Mouse (Mus musculus): Measurements from ENCODE around the gene Kctd10.
A peak's percentile ranks its signal among the peaks of the same experiment; 100 is the strongest.

Gene Kctd10

DNA sequence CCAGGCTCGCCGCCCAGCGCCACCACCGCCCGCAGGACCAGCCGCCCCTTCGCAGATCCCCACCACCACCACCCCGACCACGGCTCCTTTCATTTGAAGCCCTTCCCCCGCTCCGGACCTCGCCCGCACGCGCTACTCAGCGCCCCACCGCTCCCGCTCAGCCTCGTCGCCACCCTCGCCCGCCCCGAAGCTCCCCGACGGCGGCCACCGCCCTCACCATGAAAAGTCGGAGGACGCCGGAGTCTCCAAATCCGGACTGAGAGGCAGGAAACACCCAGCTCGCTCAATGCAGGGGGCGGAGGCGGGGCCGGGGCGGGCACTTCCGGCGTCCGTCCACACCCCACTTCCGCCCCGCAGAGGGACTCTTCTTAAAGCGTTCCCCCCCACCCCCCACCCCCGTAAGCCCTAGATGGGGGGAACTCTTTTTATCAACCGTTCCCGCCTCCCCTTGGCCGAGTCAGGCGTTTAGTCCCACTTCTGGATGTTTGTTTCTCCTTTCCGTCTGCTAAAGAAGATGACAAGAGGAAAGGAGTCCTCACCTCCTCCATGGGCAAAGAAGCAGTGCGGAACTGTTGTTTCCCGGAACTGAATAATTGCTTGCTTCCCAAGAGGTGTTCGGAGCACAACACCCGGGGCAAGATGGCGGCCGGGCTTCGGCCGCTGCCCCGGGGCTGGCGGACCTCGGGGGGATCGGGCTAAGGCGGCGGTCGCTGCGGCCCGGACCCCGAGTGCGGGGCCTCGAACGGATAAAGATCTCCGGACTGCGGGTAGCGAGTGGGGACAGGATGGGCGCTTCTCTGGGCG is at the start of gene Kctd10, which contains the start of gene Ube3b:
Gene Kctd10, minus strand, starts transcription at position 300 of the 804 bp plus-strand sequence.
Gene Ube3b, plus strand, starts transcription at position 399 of the 804 bp plus-strand sequence.
- Histone ChIP-seq H3K36me3 (ENCODE audit: insufficient read depth, low read length) (peaks cover 21% of the 10 kb centered on the region), H3K27me3 (ENCODE audit: insufficient read depth, low read length) (no peaks in the 10 kb centered on the region), H3K9me3 (ENCODE audit: low read length) (no peaks in the 10 kb centered on the region), H3K4me1 (replicated peaks; ENCODE audit: low read depth, low read length) (peaks cover 68% of the 10 kb centered on the region), H3K4me3 (replicated peaks; ENCODE audit: low read length) (peak within 1 kb of the TSS; percentile 95)
- TF ChIP-seq POU5F1 (IDR thresholded peaks at IDR 0.05; ENCODE audit: borderline replicate concordance, low read length), result peak; percentile 34; the same call in 1 of the 2 replicates
- TF ChIP-seq NANOG (IDR thresholded peaks at IDR 0.05; ENCODE audit: borderline replicate concordance, low read length), result no peak
- TF ChIP-seq CTCF (conservative IDR thresholded peaks at IDR 0.05; ENCODE audit: low read length), result no peak

GRCm38 (mm10) chr5:114429781-114430180 is 49.5 kb upstream of the Kctd10 start:
- peaks cover 32% of the 10 kb centered on the region for H3K36me3 ChIP-seq (ENCODE audit: insufficient read depth, low read length)
- peaks cover 27% of the 10 kb centered on the region for H3K4me1 ChIP-seq (replicated peaks; ENCODE audit: low read depth, low read length)
- no peaks in the 10 kb centered on the region for H3K9me3 ChIP-seq (ENCODE audit: low read length)
- H3K4me3 ChIP-seq (replicated peaks; ENCODE audit: low read length), result no peak overlapping the region
- TF ChIP-seq NANOG (IDR thresholded peaks at IDR 0.05; ENCODE audit: borderline replicate concordance, low read length) (no peak), CTCF (conservative IDR thresholded peaks at IDR 0.05; ENCODE audit: low read length) (no peak), POU5F1 (IDR thresholded peaks at IDR 0.05; ENCODE audit: borderline replicate concordance, low read length) (no peak)
- no peaks in the 10 kb centered on the region for H3K27me3 ChIP-seq (ENCODE audit: insufficient read depth, low read length)

DNA sequence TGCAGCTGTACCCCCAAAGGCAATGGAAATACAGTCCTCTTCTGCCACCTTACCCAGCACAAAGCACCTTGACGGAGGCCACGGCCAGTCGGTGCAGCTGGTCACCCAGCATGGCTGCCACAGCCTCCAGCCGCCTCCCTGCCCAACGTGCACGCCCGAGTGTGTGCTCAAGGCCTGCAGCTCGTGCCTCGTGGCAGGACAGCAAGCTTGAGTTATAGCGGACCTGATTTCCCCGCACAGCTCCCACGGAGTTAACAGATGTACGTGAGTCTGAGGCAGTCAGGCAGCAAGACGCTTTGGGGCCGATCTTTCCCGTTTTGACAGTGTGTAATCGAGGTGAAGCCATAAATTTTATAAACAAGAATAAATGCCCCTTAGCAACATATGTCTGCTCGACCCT is 48.3 kb upstream of the Kctd10 start:
- TF ChIP-seq POU5F1 (IDR thresholded peaks at IDR 0.05; ENCODE audit: borderline replicate concordance, low read length) (no peak), NANOG (IDR thresholded peaks at IDR 0.05; ENCODE audit: borderline replicate concordance, low read length) (no peak), CTCF (conservative IDR thresholded peaks at IDR 0.05; ENCODE audit: low read length) (no peak)
- Histone ChIP-seq H3K27me3 (ENCODE audit: insufficient read depth, low read length) (no peaks in the 10 kb centered on the region), H3K36me3 (ENCODE audit: insufficient read depth, low read length) (peaks cover 21% of the 10 kb centered on the region), H3K9me3 (ENCODE audit: low read length) (no peaks in the 10 kb centered on the region), H3K4me3 (replicated peaks; ENCODE audit: low read length) (no peak overlapping the region), H3K4me1 (replicated peaks; ENCODE audit: low read depth, low read length) (peaks cover 27% of the 10 kb centered on the region)

- H3K4me3 ChIP-seq (replicated peaks; ENCODE audit: low read length), result no peak overlapping the region
- no peaks in the 10 kb centered on the region for H3K27me3 ChIP-seq (ENCODE audit: insufficient read depth, low read length)
- no peak for TF ChIP-seq POU5F1 (IDR thresholded peaks at IDR 0.05; ENCODE audit: borderline replicate concordance, low read length)
- TF ChIP-seq CTCF (conservative IDR thresholded peaks at IDR 0.05; ENCODE audit: low read length), result no peak
- no peak for TF ChIP-seq NANOG (IDR thresholded peaks at IDR 0.05; ENCODE audit: borderline replicate concordance, low read length)
- no peaks in the 10 kb centered on the region for H3K9me3 ChIP-seq (ENCODE audit: low read length)
- 0 out of 2 replicates have a peak, but pooled peaks cover 4% of the 10 kb centered on the region for H3K36me3 ChIP-seq (ENCODE audit: insufficient read depth, low read length)
- H3K4me1 ChIP-seq (replicated peaks; ENCODE audit: low read depth, low read length), result 0 out of 2 replicates have a peak, but pooled peaks cover 15% of the 10 kb centered on the region
Measured at GRCm38 (mm10) chr5:114426732-114427131, 46.4 kb upstream of the Kctd10 start.

DNA sequence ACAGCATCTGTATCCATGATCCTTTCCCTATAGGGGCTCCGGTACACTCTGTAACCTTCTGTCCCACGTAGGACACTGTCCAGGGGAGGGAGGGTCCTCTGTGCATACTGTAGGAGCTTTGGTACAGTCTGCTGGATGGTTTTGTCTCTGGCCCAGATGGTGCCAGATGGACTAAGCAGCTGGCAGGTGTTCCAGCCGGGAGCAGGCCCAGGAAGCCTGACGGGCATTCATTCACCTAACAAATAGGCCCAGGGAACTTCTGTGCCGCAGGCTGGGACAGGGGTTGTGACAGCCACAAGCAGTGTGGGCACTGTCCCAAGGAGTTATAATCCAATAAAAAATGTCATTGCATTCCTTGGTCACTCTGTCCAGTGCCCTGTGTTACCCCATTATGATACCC is 43.7 kb upstream of the Kctd10 start:
- peaks cover 26% of the 10 kb centered on the region for H3K36me3 ChIP-seq (ENCODE audit: insufficient read depth, low read length)
- TF ChIP-seq POU5F1 (IDR thresholded peaks at IDR 0.05; ENCODE audit: borderline replicate concordance, low read length), result no peak
- H3K9me3 ChIP-seq (ENCODE audit: low read length), result no peaks in the 10 kb centered on the region
- no peak overlapping the region for H3K4me3 ChIP-seq (replicated peaks; ENCODE audit: low read length)
- no peaks in the 10 kb centered on the region for H3K27me3 ChIP-seq (ENCODE audit: insufficient read depth, low read length)
- H3K4me1 ChIP-seq (replicated peaks; ENCODE audit: low read depth, low read length), result peaks cover 32% of the 10 kb centered on the region

DNA sequence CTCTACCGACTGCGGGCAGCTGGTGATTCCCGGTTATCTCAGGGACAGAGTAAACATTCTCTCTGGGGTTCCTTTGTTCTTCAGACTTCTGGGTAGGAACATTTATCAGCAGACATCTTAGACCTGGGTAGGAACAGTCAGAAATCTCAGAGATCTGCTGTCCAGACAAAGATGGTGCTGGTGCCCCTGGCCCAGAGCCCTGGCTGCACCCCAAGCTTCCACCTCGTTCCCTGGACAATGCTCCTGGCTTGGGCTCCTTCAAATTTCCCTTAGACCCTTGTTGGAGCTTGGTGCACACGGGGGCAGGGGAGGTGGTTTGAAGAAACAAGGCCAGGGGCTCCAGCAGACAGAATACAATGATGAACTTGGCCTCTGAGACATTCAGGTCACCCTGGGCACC is 42.3 kb upstream of the Kctd10 start:
- Histone ChIP-seq H3K4me3 (replicated peaks; ENCODE audit: low read length) (no peak overlapping the region), H3K36me3 (ENCODE audit: insufficient read depth, low read length) (peaks cover 40% of the 10 kb centered on the region), H3K4me1 (replicated peaks; ENCODE audit: low read depth, low read length) (peaks cover 26% of the 10 kb centered on the region), H3K9me3 (ENCODE audit: low read length) (no peaks in the 10 kb centered on the region), H3K27me3 (ENCODE audit: insufficient read depth, low read length) (no peaks in the 10 kb centered on the region)
- no peak for TF ChIP-seq CTCF (conservative IDR thresholded peaks at IDR 0.05; ENCODE audit: low read length)
- no peak for TF ChIP-seq POU5F1 (IDR thresholded peaks at IDR 0.05; ENCODE audit: borderline replicate concordance, low read length)
- no peak for TF ChIP-seq NANOG (IDR thresholded peaks at IDR 0.05; ENCODE audit: borderline replicate concordance, low read length)

DNA sequence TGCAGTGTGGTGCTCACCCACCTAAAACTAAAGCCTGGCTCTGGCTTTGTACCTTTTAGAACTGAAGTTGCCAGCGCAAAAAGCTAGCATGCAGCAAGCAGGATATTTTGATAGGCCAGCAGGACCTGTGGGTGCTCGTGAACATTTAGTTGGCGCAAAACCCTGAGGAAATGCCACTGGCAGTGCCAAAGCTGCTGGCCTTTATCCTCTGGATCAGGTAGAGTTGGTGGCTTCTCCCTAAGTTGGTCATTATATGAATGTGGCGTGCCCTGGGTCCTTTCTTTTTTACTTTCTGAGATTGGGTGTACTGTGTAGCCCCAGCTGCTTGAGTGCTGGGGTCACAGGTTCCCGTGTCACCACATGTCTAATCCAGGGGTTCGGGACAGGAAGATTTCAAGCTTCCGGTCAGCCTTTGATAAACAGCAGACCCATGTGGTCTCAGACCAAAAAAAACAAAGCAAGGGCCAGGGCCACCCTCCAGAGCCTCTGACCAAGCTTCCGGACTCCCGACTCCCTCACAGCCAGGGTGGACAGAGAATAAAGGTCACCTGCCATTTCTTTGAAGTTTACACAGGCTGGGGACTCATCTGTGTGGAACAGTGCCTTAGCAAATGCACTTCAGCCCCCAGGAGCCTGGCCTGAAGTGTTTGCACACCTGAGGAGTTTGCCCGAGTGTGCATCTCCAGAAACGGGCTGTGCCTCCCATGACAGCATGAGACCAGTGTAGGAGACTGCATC is 41.4 kb upstream of the Kctd10 start:
- TF ChIP-seq NANOG (IDR thresholded peaks at IDR 0.05; ENCODE audit: borderline replicate concordance, low read length) (no peak), POU5F1 (IDR thresholded peaks at IDR 0.05; ENCODE audit: borderline replicate concordance, low read length) (no peak), CTCF (conservative IDR thresholded peaks at IDR 0.05; ENCODE audit: low read length) (no peak)
- Histone ChIP-seq H3K27me3 (ENCODE audit: insufficient read depth, low read length) (no peaks in the 10 kb centered on the region), H3K4me3 (replicated peaks; ENCODE audit: low read length) (no peak overlapping the region), H3K4me1 (replicated peaks; ENCODE audit: low read depth, low read length) (peaks cover 24% of the 10 kb centered on the region), H3K9me3 (ENCODE audit: low read length) (no peaks in the 10 kb centered on the region), H3K36me3 (ENCODE audit: insufficient read depth, low read length) (peaks cover 48% of the 10 kb centered on the region)

DNA sequence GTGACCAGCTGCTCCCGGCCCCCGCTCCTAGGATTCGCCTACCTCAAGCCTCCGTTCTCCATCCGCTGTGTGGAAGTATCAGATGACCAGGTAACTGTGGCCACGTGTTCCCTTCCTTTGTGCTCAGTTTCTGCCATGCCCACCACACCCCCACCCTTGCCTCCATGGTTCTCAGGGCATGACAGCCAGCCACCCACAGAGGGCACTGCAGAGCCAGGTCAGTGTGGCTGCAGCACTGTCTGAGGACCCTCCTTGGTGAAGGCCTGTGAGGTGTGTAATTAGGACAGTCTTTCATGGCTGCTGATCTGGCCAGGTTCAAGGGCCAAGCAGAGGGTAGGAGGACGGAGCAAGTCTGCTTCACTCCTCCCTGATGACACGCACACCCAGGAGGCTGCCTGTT is 38.2 kb upstream of the Kctd10 start:
- Histone ChIP-seq H3K4me3 (replicated peaks; ENCODE audit: low read length) (no peak overlapping the region), H3K36me3 (ENCODE audit: insufficient read depth, low read length) (peaks cover 80% of the 10 kb centered on the region), H3K4me1 (replicated peaks; ENCODE audit: low read depth, low read length) (peaks cover 24% of the 10 kb centered on the region), H3K27me3 (ENCODE audit: insufficient read depth, low read length) (no peaks in the 10 kb centered on the region), H3K9me3 (ENCODE audit: low read length) (no peaks in the 10 kb centered on the region)
- TF ChIP-seq CTCF (conservative IDR thresholded peaks at IDR 0.05; ENCODE audit: low read length) (peak; percentile 43), NANOG (IDR thresholded peaks at IDR 0.05; ENCODE audit: borderline replicate concordance, low read length) (no peak), POU5F1 (IDR thresholded peaks at IDR 0.05; ENCODE audit: borderline replicate concordance, low read length) (no peak)
